Mouse (Mus musculus) CH12.LX (cell line): ENCODE results near the gene Adgrl3.

Experiments used
- CTCF ChIP-seq, 2 experiments: IDR thresholded peaks in 1 of 2; conservative IDR thresholded peaks in 1 of 2; 2 replicates each; pipeline ENCODE4 v1.5.1; 2011 to 2012; ENCODE audit warnings: low read depth in 2 of 2, low read length in 2 of 2, improper control_type of control experiment in 1 of 2, inconsistent platforms in 1 of 2, mild to moderate bottlenecking in 1 of 2, moderate library complexity in 1 of 2
- EP300 ChIP-seq: IDR thresholded peaks from 2 replicates; pipeline ENCODE4 v1.6.1; 2011; ENCODE audit warnings: low read length, improper control_type of control experiment
- NRF1 ChIP-seq: IDR thresholded peaks from 2 replicates; pipeline ENCODE4 v1.6.1; 2014; ENCODE audit warnings: low read depth, mild to moderate bottlenecking, inconsistent platforms, low read length, improper control_type of control experiment, moderate library complexity
- POLR2A ChIP-seq: IDR thresholded peaks from 2 replicates; pipeline ENCODE4 v1.6.1; 2011; ENCODE audit warnings: low read depth, mild to moderate bottlenecking, improper control_type of control experiment, low read length
- POLR2AphosphoS2 ChIP-seq: IDR thresholded peaks from 2 replicates; pipeline ENCODE4 v1.6.1; 2011; ENCODE audit warnings: low read depth, low read length, improper control_type of control experiment
- RAD21 ChIP-seq: IDR thresholded peaks from 2 replicates; pipeline ENCODE4 v1.6.1; 2011; ENCODE audit warnings: low read depth, mild to moderate bottlenecking, low read length, improper control_type of control experiment, moderate library complexity
- TCF12 ChIP-seq: IDR thresholded peaks from 2 replicates; pipeline ENCODE4 v1.6.1; 2014; ENCODE audit warnings: low read depth, mild to moderate bottlenecking, inconsistent platforms, low read length, improper control_type of control experiment

DNA sequence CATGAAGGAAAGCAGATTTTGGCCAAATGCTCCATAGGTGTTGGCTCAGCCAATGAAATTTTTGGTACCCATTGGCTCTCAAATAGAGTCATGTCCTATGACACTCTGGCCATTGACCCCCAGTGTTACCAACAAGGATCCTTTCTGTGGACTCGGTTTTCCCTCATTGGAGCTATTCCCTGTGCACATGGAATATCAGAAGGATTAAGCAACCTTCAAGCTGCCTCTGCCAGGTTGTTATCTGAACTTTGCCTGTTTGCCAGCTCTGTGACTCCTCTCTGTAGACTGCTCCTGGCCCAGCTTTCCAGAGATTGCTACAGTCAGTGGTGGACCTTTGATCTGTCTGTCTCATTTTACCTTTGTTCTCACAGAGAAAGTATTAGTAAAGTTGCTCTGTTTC is 548.8 kb downstream of the Adgrl3 start:
- TF ChIP-seq EP300 (no peak), NRF1 (no peak), CTCF (conservative IDR thresholded peaks at IDR 0.05 in 1 of 2, IDR thresholded peaks at IDR 0.05 in 1 of 2; ENCODE audit: low read depth in 2 of 2, low read length in 2 of 2) (no peak), POLR2AphosphoS2 (no peak), TCF12 (no peak), RAD21 (no peak), POLR2A (no peak)
